Mouse (Mus musculus) MEL (cell line): ENCODE results near the gene Dcdc2b.

ENCODE experiments used
- BHLHE40 ChIP-seq: IDR thresholded peaks from 2 replicates; pipeline ENCODE4 v1.6.1; 2012; ENCODE audit warnings: low read depth, mild to moderate bottlenecking, inconsistent platforms, low read length, improper control_type of control experiment, borderline replicate concordance
- CTCF ChIP-seq, 3 experiments: IDR thresholded peaks in 2 of 3; conservative IDR thresholded peaks in 1 of 3; 2 replicates each; pipeline ENCODE4 v1.5.1; 2011 to 2012; ENCODE audit warnings: low read length in 3 of 3, low read depth in 2 of 3, mild to moderate bottlenecking in 2 of 3, improper control_type of control experiment in 1 of 3, inconsistent platforms in 1 of 3, mixed read lengths in 1 of 3, moderate library complexity in 1 of 3; ENCODE audit not compliant: control insufficient read depth in 1 of 3, insufficient read depth in 1 of 3, poor library complexity in 1 of 3, severe bottlenecking in 1 of 3
- EP300 ChIP-seq, 2 experiments: IDR thresholded peaks; 2 replicates each; pipeline ENCODE4 v1.6.1; 2011; ENCODE audit warnings: improper control_type of control experiment in 2 of 2, low read length in 2 of 2, low read depth in 1 of 2, mild to moderate bottlenecking in 1 of 2
- GABPA ChIP-seq: IDR thresholded peaks from 2 replicates; pipeline ENCODE4 v1.6.1; 2012; ENCODE audit warnings: low read depth, mild to moderate bottlenecking, inconsistent platforms, low read length, improper control_type of control experiment, moderate library complexity
- HCFC1 ChIP-seq: IDR thresholded peaks from 2 replicates; pipeline ENCODE4 v1.6.1; 2012; ENCODE audit warnings: low read depth, mild to moderate bottlenecking, inconsistent platforms, low read length, improper control_type of control experiment, moderate library complexity
- POLR2A ChIP-seq, 2 experiments: IDR thresholded peaks; 2 replicates each; pipeline ENCODE4 v1.6.1; 2011 to 2012; ENCODE audit warnings: low read length in 2 of 2, mild to moderate bottlenecking in 2 of 2, control low read depth in 1 of 2, improper control_type of control experiment in 1 of 2, low read depth in 1 of 2, moderate library complexity in 1 of 2; ENCODE audit not compliant: control insufficient read depth in 1 of 2, insufficient read depth in 1 of 2, poor library complexity in 1 of 2
- USF2 ChIP-seq, 2 experiments: IDR thresholded peaks; 2 replicates each; pipeline ENCODE4 v1.6.1; 2011 to 2012; ENCODE audit warnings: improper control_type of control experiment in 2 of 2, low read length in 2 of 2, borderline replicate concordance in 1 of 2, inconsistent platforms in 1 of 2, low read depth in 1 of 2, mild to moderate bottlenecking in 1 of 2; ENCODE audit not compliant: insufficient read depth in 1 of 2

DNA sequence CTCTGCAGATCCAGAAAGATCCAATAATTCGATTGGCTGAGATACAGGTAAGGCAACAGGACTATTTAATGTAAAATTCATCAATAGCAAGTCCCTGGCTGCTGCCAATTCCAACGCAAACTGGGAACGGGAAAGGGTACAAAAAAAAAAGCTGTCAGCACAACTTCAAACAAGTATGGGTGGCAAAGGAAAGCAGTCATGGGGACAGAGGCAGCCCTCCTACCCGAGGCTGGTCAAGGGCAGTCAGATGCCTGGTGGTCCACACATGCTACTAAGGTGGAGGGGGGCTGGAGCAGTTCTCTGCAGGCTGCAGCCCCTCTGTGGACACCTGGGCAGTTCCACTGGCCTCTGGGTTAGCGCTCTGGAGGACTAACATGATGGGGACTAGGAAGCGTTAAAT, 12.0 kb upstream of the Dcdc2b start:
- TF ChIP-seq HCFC1 (no peak), EP300 (IDR thresholded peaks at IDR 0.05; ENCODE audit: low read depth in 1 of 2, low read length in 2 of 2) (no peak), GABPA (no peak), CTCF (IDR thresholded peaks at IDR 0.05 in 2 of 3, conservative IDR thresholded peaks at IDR 0.05 in 1 of 3; ENCODE audit: control insufficient read depth in 1 of 3, insufficient read depth in 1 of 3, low read depth in 2 of 3, low read length in 3 of 3, poor library complexity in 1 of 3, severe bottlenecking in 1 of 3) (no peak), USF2 (IDR thresholded peaks at IDR 0.05; ENCODE audit: borderline replicate concordance in 1 of 2, insufficient read depth in 1 of 2, low read depth in 1 of 2, low read length in 2 of 2) (no peak), POLR2A (IDR thresholded peaks at IDR 0.05; ENCODE audit: control insufficient read depth in 1 of 2, insufficient read depth in 1 of 2, low read depth in 1 of 2, low read length in 2 of 2, poor library complexity in 1 of 2) (no peak), BHLHE40 (no peak)
